Mouse (Mus musculus) hindbrain, embryonic 14.5 days (tissue): ENCODE results near the gene Wdr63. TPM values are rescaled to one million over a fixed set of nuclear protein-coding genes. Genes with fewer than 3 reads are reported as not detected.

Source experiments
- ATAC-seq: fragments of 200-750 bp; cut with Nextera tagmentation; 2 replicates; pipeline ENCODE4 v1.8.0; 2017; ENCODE audit warnings: moderate number of reproducible peaks, mild to moderate bottlenecking, moderate TSS enrichment, moderate library complexity; ENCODE audit not compliant: low FRiP score
- DNase-seq: peaks from one replicate; pipeline ENCODE4 v3.0.0-alpha.2; 2015; ENCODE audit warnings: low spot score
- H3K27ac ChIP-seq: fragments of 300-500 bp; sonication (generic); 2 replicates; pipeline ENCODE4 v1.5.1; 2014; ENCODE audit warnings: mild to moderate bottlenecking, moderate library complexity
- H3K27me3 ChIP-seq: fragments of 300-500 bp; sonication (generic); 2 replicates; pipeline ENCODE4 v1.6.1; 2014; ENCODE audit warnings: mild to moderate bottlenecking, low read length, mixed read lengths; ENCODE audit not compliant: control insufficient read depth, insufficient read depth
- H3K36me3 ChIP-seq: fragments of 300-500 bp; sonication (generic); replicated peaks from 2 replicates; pipeline ENCODE4 v1.6.1; 2014; ENCODE audit not compliant: control insufficient read depth, insufficient read depth
- H3K4me1 ChIP-seq: fragments of 300-500 bp; sonication (generic); replicated peaks from 2 replicates; pipeline ENCODE4 v1.6.1; 2014; ENCODE audit warnings: antibody characterized with exemption, low read length, mixed read lengths; ENCODE audit not compliant: control insufficient read depth, insufficient read depth
- H3K4me2 ChIP-seq: fragments of 300-500 bp; sonication (generic); replicated peaks from 2 replicates; pipeline ENCODE4 v1.6.1; 2014; ENCODE audit warnings: mild to moderate bottlenecking, moderate library complexity
- H3K4me3 ChIP-seq: fragments of 300-500 bp; sonication (generic); replicated peaks from 2 replicates; pipeline ENCODE4 v1.5.1; 2014; ENCODE audit warnings: mild to moderate bottlenecking, low read length
- H3K9ac ChIP-seq: fragments of 300-500 bp; sonication (generic); 2 replicates; pipeline ENCODE4 v1.6.1; 2014
- H3K9me3 ChIP-seq: fragments of 300-500 bp; sonication (generic); 2 replicates; pipeline ENCODE4 v1.6.1; 2016; ENCODE audit warnings: low read length; ENCODE audit not compliant: control insufficient read depth
- WGBS: fragments of 180-500 bp; shearing (Covaris S2); extraction: QIAGEN DNeasy Blood & Tissue Kit; methylation state at CpG from one replicate; pipeline ENCODE4 v1.1.7; 2014; 5-methylcytosine and 5-hydroxymethylcytosine counted together
- polyA plus RNA-seq: library from polyadenylated mRNA; unstranded; fragments of >200 nt; fragmentation: Nextera tagmentation; extraction: Ambion mirVana; gene quantifications from 2 replicates; pipeline ENCODE4 v1.2.1, GENCODE M21; 2014

Gene Wdr63
- polyA plus RNA-seq, 1 experiment from 2014 or later, result 2.8 TPM

DNA sequence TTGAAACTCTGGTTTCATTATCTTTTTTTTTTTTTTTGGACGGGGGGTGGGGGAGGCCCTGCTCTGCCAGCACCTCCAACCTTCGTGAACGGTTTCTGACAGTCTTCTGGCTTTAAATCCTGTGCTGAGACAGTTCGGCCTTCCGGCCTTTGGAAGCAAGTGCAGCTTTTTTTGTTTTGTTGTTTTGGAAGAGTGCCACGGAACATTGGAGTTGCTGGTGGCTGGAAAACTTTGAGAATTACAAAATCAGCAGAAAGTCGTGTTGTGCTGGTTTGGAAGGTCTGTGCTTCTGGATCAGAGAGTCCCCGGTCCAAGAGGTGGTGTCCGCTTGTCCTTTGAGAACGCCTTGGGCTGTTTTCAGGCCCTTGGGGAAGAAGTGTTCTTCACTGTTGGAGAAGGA, 115.1 kb downstream of the Wdr63 start:
- Histone ChIP-seq H3K27ac (no peak overlapping the region), H3K4me2 (no peak overlapping the region), H3K4me3 (no peak overlapping the region), H3K27me3 (no peaks in the 10 kb centered on the region), H3K36me3 (no peaks in the 10 kb centered on the region), H3K9me3 (no peaks in the 10 kb centered on the region), H3K4me1 (no peaks in the 10 kb centered on the region), H3K9ac (no peak overlapping the region)
- WGBS, result 87% methylated on average over 10 of the region's 10 CpGs
- DNase-seq (no peak), ATAC-seq (no peak)

DNA sequence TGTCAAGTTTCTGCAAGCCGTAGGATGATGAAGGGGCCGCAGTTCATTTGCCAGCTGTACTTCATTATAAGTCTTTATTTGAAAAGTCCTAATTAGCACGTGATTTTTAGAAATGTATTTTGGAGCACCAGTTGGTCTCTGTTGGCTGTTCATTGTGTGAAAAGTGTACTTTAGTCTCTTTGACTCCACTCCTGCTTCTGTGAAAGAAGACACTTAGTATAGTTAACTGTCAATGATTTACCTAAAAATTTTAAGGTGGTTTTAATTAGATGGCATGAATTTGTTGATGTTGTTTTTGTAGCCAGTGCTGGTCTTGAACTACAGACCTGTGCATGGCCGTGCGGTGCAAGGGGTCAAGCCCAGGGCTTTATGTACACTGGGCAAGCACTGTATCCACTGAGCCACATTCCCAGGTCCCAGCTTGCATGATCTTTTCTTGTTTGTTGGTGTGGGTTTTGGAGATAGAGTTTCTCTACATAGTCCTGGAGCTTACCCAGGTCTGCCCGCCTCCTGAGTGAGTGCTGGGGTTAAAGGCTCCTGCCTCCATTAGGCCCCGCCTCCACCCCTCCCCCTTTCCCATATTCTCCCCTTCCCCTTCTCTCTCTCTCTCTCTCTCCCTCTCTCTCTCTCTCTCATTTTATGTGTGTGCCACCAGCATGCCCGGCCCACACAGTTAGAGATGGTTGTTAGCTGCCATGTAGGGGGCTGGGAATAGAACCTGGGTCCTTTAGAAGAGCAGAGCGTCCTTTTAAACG, 115.8 kb downstream of the Wdr63 start:
- Histone ChIP-seq H3K27ac (no peak overlapping the region), H3K9ac (no peak overlapping the region), H3K4me2 (no peak overlapping the region), H3K4me3 (no peak overlapping the region), H3K9me3 (no peaks in the 10 kb centered on the region), H3K27me3 (no peaks in the 10 kb centered on the region), H3K36me3 (no peaks in the 10 kb centered on the region), H3K4me1 (no peaks in the 10 kb centered on the region)
- DNase-seq (no peak), ATAC-seq (no peak)
- 89% methylated on average over 10 of the region's 10 CpGs for WGBS

DNA sequence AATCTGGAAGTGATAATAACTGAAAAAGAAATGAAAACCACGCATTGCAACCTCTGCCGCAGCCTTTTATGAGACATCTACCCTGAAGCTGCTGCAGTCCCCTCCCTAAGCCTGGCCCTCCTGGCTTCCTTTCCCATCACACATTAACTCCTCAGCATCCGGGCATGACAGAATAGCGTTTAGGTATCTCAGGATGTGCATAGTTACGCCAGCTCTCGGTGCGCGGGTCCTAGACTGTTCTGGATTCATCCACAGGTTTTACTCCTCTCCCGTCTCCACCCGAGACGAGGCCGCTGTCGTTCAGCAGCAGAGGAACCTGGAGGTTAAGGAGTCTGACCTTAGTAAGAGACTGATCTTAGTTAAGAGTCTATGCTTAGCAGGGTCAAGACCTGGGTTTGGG, 116.8 kb downstream of the Wdr63 start:
- DNase-seq, result no peak
- Histone ChIP-seq H3K4me2 (no peak overlapping the region), H3K27me3 (peaks cover 10% of the 10 kb centered on the region), H3K9ac (no peak overlapping the region), H3K9me3 (no peaks in the 10 kb centered on the region), H3K36me3 (no peaks in the 10 kb centered on the region), H3K27ac (no peak overlapping the region), H3K4me1 (no peaks in the 10 kb centered on the region), H3K4me3 (no peak overlapping the region)
- no peak for ATAC-seq
- 85% methylated on average over 13 of the region's 13 CpGs for WGBS

Other genes starting within 250 kb of the Wdr63 start
- gene Bcl10, start 185.3 kb downstream of the Wdr63 start, polyA plus RNA-seq, result 37.9 and 39.9 TPM in 2 replicates
- 79.7 and 86.5 TPM in 2 replicates for gene 2410004B18Rik, start 170.1 kb downstream of the Wdr63 start, polyA plus RNA-seq
- 0.41 and 0.81 TPM in 2 replicates for gene Syde2, start 120.3 kb downstream of the Wdr63 start, polyA plus RNA-seq
- 0.27 and 0.82 TPM in 2 replicates for gene Mcoln3, start 9.3 kb upstream of the Wdr63 start, polyA plus RNA-seq
- 0.11 TPM in 1 of 2 replicates, not detected in the other for gene Mcoln2, start 41.7 kb upstream of the Wdr63 start, polyA plus RNA-seq
- 0.37 and 0.81 TPM in 2 replicates for gene Lpar3, start 112.8 kb upstream of the Wdr63 start, polyA plus RNA-seq